Mouse (Mus musculus) heart, embryonic 15.5 days (tissue): ENCODE data around the gene Prkca. TPM values are rescaled to one million over a fixed set of nuclear protein-coding genes. Genes with fewer than 3 reads are reported as not detected.

Source experiments
- ATAC-seq: fragments of 200-750 bp; cut with Nextera tagmentation; replicated peaks from 2 replicates; pipeline ENCODE4 v1.8.0; 2017; ENCODE audit warnings: low read depth, moderate TSS enrichment; ENCODE audit not compliant: insufficient number of reproducible peaks, insufficient read depth, low FRiP score
- H3K27ac ChIP-seq: fragments of 300-500 bp; sonication (generic); 2 replicates; pipeline ENCODE4 v1.5.1; 2015; ENCODE audit warnings: mild to moderate bottlenecking, inconsistent platforms
- H3K27me3 ChIP-seq: fragments of 300-500 bp; sonication (generic); 2 replicates; pipeline ENCODE4 v1.6.1; 2015; ENCODE audit warnings: inconsistent platforms
- H3K36me3 ChIP-seq: fragments of 300-500 bp; sonication (generic); 2 replicates; pipeline ENCODE4 v1.6.1; 2015; ENCODE audit warnings: mild to moderate bottlenecking, inconsistent platforms
- H3K4me1 ChIP-seq: fragments of 300-500 bp; sonication (generic); replicated peaks from 2 replicates; pipeline ENCODE4 v1.6.1; 2015; ENCODE audit warnings: inconsistent platforms
- H3K4me2 ChIP-seq: fragments of 300-500 bp; sonication (generic); 2 replicates; pipeline ENCODE4 v1.6.1; 2015; ENCODE audit warnings: inconsistent platforms, mild to moderate bottlenecking, moderate library complexity
- H3K4me3 ChIP-seq: fragments of 300-500 bp; sonication (generic); 2 replicates; pipeline ENCODE4 v1.5.1; 2015; ENCODE audit warnings: mild to moderate bottlenecking, inconsistent platforms
- H3K9ac ChIP-seq: fragments of 300-500 bp; sonication (generic); 2 replicates; pipeline ENCODE4 v1.6.1; 2015; ENCODE audit warnings: mild to moderate bottlenecking, inconsistent platforms
- H3K9me3 ChIP-seq: fragments of 300-500 bp; sonication (generic); replicated peaks from 2 replicates; pipeline ENCODE4 v1.6.1; 2016; ENCODE audit warnings: inconsistent platforms
- WGBS: fragments of 180-500 bp; shearing (Covaris S2); methylation state at CpG from one replicate; pipeline ENCODE4 v1.1.7; 2015; ENCODE audit warnings: mixed read lengths; 5-methylcytosine and 5-hydroxymethylcytosine counted together
- polyA plus RNA-seq: library from polyadenylated mRNA; unstranded; fragments of >200 nt; fragmentation: Nextera tagmentation; extraction: Ambion mirVana; gene quantifications from 2 replicates; pipeline ENCODE4 v1.2.1, GENCODE M21; 2015

The Prkca gene
- polyA plus RNA-seq, 1 experiment from 2014 or later: 13.7 TPM

DNA sequence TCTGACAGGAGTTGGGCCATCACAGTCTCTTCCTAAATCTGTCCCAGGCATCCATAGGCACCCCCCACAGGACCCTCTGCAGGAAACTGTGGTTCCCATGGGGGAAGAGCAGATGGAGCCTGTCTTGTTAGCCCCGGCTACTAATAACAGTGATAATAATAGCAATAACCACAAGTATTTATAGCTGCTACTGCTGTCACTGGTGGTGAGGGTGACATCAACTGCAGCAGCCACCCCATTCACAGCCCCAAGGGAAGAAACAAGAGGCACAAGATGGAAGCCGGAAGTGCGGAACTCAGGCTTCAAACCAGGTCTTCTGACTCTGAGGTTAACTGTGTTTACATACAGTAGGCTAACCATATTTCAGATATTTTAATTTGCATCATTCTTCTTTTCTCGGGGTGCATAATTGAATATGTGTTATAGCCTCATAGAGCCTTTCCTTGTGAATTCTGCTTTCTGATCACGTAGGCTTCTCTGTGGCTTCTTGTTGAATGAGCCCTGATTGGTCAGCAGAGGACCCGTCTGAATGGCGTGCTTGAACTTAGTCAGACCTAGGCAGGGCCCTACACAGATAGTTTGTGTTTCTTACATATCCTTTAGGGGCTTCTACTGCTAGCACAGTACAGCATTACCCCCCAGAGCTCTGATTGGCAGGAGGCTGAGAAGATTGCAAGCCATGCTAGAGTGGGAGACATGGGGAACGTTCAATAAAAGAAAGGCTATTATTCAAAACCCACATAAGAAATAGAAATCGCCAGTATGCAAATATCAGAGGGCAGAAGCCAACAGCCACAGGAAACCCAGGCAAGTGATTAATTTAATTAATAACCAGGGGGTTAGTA, 189.5 kb downstream of the Prkca start:
- Histone ChIP-seq H3K9ac (no peak overlapping the region), H3K4me1 (peaks cover 47% of the 10 kb centered on the region), H3K27ac (0 out of 2 replicates have a peak overlapping the region, but pooled peaks have one; percentile 16), H3K4me2 (no peak overlapping the region), H3K27me3 (no peaks in the 10 kb centered on the region), H3K4me3 (no peak overlapping the region), H3K9me3 (no peaks in the 10 kb centered on the region), H3K36me3 (0 out of 2 replicates have a peak, but pooled peaks cover 2% of the 10 kb centered on the region)
- 77% methylated on average over 9 of the region's 9 CpGs for WGBS
- no peak for ATAC-seq

DNA sequence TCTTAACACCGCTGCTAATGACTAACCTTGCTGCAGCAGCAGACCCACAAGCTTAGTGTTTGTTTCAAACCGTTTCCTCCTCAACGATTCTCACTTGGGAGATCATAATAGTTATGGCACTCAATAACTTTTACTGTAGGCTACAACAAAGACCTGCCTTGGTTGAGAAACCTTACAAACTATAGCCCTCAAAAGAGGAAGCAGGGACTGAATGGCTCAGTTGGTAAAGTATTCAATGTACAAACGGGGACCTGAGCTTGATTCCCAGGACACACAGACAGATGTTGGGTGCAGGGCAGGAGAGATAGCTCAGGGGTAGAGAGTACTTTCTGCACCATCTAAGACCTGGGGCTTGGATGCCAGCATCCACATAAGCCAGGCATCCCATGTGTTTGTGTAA, 191.1 kb downstream of the Prkca start:
- Histone ChIP-seq H3K4me2 (no peak overlapping the region), H3K4me1 (peaks cover 60% of the 10 kb centered on the region), H3K36me3 (no peaks in the 10 kb centered on the region), H3K27me3 (no peaks in the 10 kb centered on the region), H3K4me3 (no peak overlapping the region), H3K9me3 (no peaks in the 10 kb centered on the region), H3K9ac (no peak overlapping the region), H3K27ac (no peak overlapping the region)
- ATAC-seq: no peak
- WGBS: 40% methylated on average over 4 of the region's 4 CpGs

DNA sequence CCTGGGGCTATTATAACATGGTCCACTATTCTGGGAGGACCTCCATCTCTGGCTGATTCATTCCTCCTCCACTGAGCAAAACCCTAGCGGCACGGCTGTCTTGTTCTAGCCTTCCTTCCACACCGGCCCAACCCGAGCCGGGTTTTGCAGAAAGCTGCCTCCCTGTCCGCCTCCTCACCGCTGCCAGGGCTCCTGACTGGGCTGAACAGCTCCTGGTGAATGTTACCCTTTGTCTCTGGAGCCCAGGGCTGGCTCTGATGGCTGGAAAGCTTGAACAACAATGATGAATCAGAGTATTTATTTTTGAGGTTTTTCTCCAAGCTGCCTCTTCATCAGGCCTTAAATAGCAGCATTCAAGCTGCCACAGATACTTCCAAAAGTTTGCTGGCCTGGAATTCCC, 193.3 kb downstream of the Prkca start:
- WGBS: 21% methylated on average over 7 of the region's 7 CpGs
- Histone ChIP-seq H3K4me2 (no peak overlapping the region), H3K27ac (peak overlapping the region; percentile 72), H3K36me3 (no peaks in the 10 kb centered on the region), H3K27me3 (no peaks in the 10 kb centered on the region), H3K9ac (no peak overlapping the region), H3K4me1 (peaks cover 81% of the 10 kb centered on the region), H3K4me3 (no peak overlapping the region), H3K9me3 (no peaks in the 10 kb centered on the region)
- peak; percentile 33; the same call in 1 of the 2 replicates for ATAC-seq

DNA sequence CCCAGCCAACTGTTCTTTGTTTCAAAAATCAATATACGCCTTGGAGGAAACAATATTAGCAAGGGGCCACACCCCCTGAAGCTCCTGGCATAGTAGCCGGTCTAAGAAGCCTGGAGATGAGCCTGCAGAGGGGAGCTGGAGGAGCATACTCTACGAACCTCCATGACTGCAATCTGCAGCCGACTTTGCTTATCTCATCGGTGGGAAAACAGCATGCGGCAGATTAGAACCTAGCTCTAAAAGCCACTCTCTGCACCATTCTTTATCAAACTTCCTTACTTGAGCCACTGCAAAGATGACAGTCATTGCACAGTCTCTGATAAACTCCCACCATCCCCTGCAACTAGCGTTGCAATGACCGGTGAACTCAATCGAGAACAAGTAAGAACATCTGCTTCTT, 194.5 kb downstream of the Prkca start:
- Histone ChIP-seq H3K27ac (peak overlapping the region; percentile 94), H3K36me3 (no peaks in the 10 kb centered on the region), H3K4me3 (no peak overlapping the region), H3K9me3 (no peaks in the 10 kb centered on the region), H3K4me2 (peak overlapping the region; percentile 40), H3K4me1 (peaks cover 81% of the 10 kb centered on the region), H3K9ac (peak overlapping the region; percentile 15; the same call in 1 of the 2 replicates), H3K27me3 (no peaks in the 10 kb centered on the region)
- 8% methylated on average over 9 of the region's 9 CpGs for WGBS
- no peak for ATAC-seq

DNA sequence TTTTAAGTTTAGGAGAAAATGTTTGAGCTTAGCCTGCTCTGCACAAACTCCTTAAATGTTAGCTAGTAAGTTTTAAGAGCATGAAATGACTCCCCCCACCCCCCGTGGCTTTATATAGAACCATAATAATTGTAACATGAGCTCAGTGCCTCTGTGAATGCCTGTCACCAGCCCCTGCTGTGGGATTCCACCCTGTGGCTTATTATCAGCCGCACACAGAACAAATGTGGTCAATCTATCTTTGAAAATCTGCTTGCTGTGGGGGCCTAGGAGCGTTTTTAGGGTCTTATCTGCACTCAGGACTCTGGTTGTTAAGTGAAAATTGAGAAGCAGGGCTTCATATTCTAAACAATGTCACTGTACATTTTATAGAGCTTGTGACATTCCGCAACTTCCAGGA, 195.2 kb downstream of the Prkca start:
- no peak overlapping the region for H3K4me3 ChIP-seq
- WGBS: 14% methylated on average over 4 of the region's 4 CpGs
- H3K27ac ChIP-seq: peak overlapping the region; percentile 94
- no peaks in the 10 kb centered on the region for H3K27me3 ChIP-seq
- ATAC-seq: peak; percentile 51; the same call in 1 of the 2 replicates
- H3K9me3 ChIP-seq: no peaks in the 10 kb centered on the region
- H3K4me1 ChIP-seq: peaks cover 75% of the 10 kb centered on the region
- no peaks in the 10 kb centered on the region for H3K36me3 ChIP-seq
- peak overlapping the region; percentile 40 for H3K4me2 ChIP-seq
- peak overlapping the region; percentile 15; the same call in 1 of the 2 replicates for H3K9ac ChIP-seq

DNA sequence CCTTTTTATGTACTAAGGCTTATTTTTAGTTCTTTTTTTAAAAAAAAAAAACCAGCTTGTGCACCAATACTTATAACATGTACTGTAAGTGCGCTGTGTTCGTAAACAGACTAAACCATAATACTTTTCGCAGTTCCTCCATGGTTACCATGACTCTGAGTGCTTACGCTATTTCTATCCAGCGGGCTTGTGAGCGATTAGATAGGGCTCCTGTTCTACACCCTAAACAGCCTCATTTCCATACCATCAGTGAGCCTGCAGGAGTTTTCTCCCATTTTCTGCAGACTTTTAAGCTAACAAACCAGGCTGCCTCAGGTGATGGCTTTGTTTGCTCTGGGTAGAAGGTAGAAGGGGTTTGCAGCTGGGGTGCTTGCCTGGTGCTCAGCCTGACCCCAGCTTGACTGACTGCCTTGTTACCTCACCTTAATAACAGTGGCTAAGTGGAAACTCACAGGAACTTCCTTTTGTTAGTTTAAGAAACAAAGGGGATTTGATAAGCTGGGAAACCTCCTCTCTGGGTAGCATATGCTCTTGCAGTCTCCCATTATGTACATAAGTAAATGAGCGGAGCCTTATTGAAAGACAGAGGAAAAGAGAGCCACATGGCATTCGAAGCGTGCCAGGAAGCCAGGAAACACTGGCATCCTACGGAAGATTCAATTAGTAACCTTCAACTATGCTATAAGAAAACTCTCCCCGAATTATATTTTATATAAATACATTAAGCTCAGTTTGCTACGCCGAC, 197.8 kb downstream of the Prkca start:
- Histone ChIP-seq H3K36me3 (no peaks in the 10 kb centered on the region), H3K9ac (no peak overlapping the region), H3K27me3 (no peaks in the 10 kb centered on the region), H3K4me2 (peak overlapping the region; percentile 38), H3K4me1 (peaks cover 55% of the 10 kb centered on the region), H3K27ac (peak overlapping the region; percentile 65), H3K9me3 (no peaks in the 10 kb centered on the region), H3K4me3 (no peak overlapping the region)
- no peak for ATAC-seq
- WGBS: 48% methylated on average over 13 of the region's 13 CpGs

DNA sequence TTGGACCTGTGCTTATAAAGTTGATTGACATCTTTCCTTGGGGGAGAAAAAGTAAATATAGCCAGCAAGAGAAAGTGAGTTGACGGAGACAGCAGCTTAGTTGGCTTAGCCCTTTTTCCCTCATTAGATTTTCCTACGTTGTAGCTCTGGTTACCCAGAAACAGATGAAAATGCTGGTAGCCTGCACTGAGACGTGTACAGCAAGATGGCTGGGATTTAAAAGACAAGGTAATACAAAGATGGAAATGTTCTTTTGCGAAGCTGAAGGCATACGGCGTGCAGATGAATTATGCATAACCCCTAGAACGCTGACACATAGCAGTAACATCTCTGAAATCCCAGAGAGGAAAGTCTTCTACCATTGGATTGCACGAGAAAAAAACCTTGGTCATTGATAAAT, 198.6 kb downstream of the Prkca start:
- Histone ChIP-seq H3K9me3 (no peaks in the 10 kb centered on the region), H3K27ac (no peak overlapping the region; the same call in 1 of the 2 replicates), H3K27me3 (no peaks in the 10 kb centered on the region), H3K9ac (no peak overlapping the region), H3K4me1 (peaks cover 51% of the 10 kb centered on the region), H3K4me3 (no peak overlapping the region), H3K36me3 (no peaks in the 10 kb centered on the region), H3K4me2 (no peak overlapping the region)
- no peak for ATAC-seq
- 82% methylated on average over 8 of the region's 8 CpGs for WGBS

DNA sequence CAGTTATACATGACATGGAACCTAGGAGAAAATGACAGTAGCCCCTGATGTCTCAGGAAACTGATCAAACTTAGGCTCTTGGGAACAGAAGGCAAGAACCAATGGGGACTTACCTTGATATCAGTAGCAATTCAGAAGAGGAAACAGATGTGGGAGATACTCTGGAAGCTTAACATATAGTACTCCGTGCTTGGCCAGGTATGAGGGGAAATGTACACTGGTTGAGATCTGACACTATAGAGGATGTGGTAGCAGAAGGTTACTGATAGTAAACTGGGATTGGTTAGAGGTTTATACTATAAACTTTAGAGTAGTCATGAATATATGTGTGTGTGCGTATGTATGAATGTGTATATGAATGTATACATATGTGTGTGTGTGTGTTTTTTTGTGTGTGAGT, 200.0 kb downstream of the Prkca start:
- Histone ChIP-seq H3K4me2 (no peak overlapping the region), H3K4me1 (peaks cover 40% of the 10 kb centered on the region), H3K9me3 (no peaks in the 10 kb centered on the region), H3K36me3 (no peaks in the 10 kb centered on the region), H3K4me3 (no peak overlapping the region), H3K27ac (no peak overlapping the region), H3K9ac (no peak overlapping the region), H3K27me3 (no peaks in the 10 kb centered on the region)
- ATAC-seq: no peak
- WGBS: 84% methylated on average over 2 of the region's 2 CpGs

DNA sequence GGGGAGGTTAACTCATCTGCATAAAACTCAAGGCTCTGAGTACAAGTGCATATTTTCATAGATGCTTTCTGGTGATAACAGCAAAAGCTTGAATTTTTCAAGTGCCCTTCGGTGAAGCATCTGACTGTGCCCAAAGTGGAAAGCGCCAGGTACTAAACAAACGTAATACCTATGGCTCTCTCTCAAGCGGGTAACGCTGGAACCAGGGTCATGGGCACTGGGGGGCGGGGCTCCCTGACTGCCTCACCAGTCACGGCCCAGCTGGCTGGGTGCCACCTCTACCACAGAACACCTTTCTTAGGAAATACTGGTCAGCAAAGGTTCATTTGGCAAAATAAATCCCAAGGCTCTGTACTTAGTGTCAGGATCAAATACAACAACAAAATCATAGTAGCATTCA, 203.7 kb downstream of the Prkca start:
- ATAC-seq: no peak
- no peak overlapping the region for H3K27ac ChIP-seq

DNA sequence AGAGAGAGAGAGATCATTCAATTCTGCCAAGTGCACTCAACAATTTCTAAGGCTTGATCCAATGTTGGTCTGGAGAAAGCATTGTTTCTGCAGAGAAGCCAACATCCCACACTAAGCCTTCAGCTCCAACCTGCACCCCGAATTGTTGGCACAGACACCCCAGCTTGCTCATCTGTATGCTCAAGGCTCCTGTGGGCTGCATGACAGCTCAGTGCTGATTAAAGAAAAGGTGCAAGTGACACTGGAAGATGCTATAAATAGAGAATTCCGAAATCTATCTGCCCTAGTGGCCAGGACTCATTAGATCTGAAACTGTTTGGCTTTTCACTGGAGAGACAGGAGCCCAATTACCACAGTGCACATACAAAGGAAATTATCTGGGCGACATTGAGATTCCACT, 207.4 kb downstream of the Prkca start:
- WGBS: 46% methylated on average over 3 of the region's 3 CpGs
- H3K4me2 ChIP-seq: no peak overlapping the region
- H3K27ac ChIP-seq: peak overlapping the region; percentile 74
- no peak overlapping the region for H3K9ac ChIP-seq
- H3K9me3 ChIP-seq: no peaks in the 10 kb centered on the region
- H3K4me1 ChIP-seq: peaks cover 29% of the 10 kb centered on the region
- no peaks in the 10 kb centered on the region for H3K36me3 ChIP-seq
- H3K27me3 ChIP-seq: no peaks in the 10 kb centered on the region
- H3K4me3 ChIP-seq: no peak overlapping the region
- 0 out of 2 replicates have a peak, but pooled peaks have one; percentile 51 for ATAC-seq

More for the DNA sequence above, 203.7 kb downstream of the Prkca start:
- Histone ChIP-seq H3K9me3 (no peaks in the 10 kb centered on the region), H3K4me1 (peaks cover 30% of the 10 kb centered on the region), H3K36me3 (no peaks in the 10 kb centered on the region), H3K4me3 (no peak overlapping the region), H3K9ac (no peak overlapping the region), H3K4me2 (no peak overlapping the region), H3K27me3 (no peaks in the 10 kb centered on the region)
- 79% methylated on average over 7 of the region's 7 CpGs for WGBS

DNA sequence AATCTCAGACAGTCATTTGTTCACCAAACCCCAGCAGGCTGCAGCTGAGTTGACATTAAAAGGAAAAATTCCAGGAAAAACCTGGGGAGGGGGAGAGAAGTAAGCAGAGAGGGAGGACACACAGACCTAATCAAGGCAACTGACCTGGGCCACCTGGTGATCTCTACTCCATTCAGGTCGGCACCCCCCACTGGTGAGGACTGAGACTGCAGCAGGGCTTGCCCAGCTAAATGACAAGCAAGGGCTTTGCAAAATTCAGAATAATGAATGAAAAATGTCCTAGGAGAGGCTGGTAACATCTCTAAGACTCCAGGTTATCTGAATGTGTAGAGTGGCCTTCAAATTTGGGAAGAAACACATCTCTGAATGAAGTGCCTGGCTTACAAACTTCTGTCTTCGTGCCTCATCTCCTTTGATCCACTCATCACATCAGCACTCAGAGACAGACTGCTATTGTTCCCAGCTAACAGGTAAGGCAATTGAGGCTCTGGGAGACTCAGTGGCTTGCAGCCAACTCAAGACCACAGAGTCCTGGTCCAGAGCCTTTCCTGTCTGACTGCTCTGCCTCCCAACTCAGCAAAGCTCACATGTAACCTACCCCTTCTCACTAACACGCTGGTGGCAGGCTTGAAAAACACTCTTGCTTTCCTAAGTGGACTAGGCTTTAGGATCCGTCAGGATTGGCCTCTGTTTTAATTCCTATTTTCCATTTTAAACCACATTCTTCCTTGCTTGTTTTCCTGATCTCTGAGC, 208.1 kb downstream of the Prkca start:
- H3K36me3 ChIP-seq: no peaks in the 10 kb centered on the region
- H3K27me3 ChIP-seq: no peaks in the 10 kb centered on the region
- H3K9me3 ChIP-seq: no peaks in the 10 kb centered on the region
- no peak overlapping the region for H3K4me3 ChIP-seq
- peak overlapping the region; percentile 73 for H3K27ac ChIP-seq
- 29% methylated on average over 4 of the region's 4 CpGs for WGBS
- peaks cover 24% of the 10 kb centered on the region for H3K4me1 ChIP-seq
- no peak overlapping the region for H3K9ac ChIP-seq
- no peak overlapping the region for H3K4me2 ChIP-seq
- no peak for ATAC-seq
